Mouse (Mus musculus): ENCODE data around the gene Ctnnb1. TPM values are rescaled to one million over a fixed set of nuclear protein-coding genes. Genes with fewer than 3 reads are reported as not detected.

The Ctnnb1 gene
- total and polyA plus RNA-seq, 3 experiments, result 197 to 383 (median 290) TPM

DNA sequence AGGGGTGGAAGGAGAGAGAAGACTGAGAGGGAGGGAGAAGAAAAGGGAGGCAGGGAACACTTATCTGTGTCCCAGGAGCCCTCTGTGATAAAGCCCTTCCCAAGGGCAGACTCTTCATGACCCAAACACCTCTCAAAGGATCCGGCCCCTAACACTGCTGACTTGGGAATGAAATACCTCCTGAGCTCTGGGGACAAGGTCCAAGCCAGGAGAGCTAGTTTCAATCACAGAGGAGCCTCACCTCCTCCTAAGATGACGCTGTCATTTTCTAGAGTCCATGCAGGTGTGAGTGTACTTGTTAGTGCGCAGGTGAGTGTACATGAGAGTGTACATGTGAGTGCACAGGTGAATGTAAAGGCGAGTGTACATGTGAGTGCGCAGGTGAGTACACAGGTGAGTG is 56.0 kb downstream of the Ctnnb1 start:
- Histone ChIP-seq H3K27ac (ENCODE audit: insufficient read depth, low read depth) (no peak overlapping the region), H3K9ac (ENCODE audit: insufficient read depth, low read depth) (no peak overlapping the region), H3K4me3 (replicated peaks in 1 of 3; ENCODE audit: low read depth in 2 of 3, low read length in 2 of 3, poor library complexity in 1 of 3) (no peak overlapping the region), H3K4me1 (ENCODE audit: control insufficient read depth in 1 of 2, insufficient read depth in 2 of 2) (no peaks in the 10 kb centered on the region; a peak in 1 of 4 replicates), H3K4me2 (ENCODE audit: insufficient read depth, low read depth, poor library complexity, severe bottlenecking) (no peak overlapping the region), H3K9me3 (replicated peaks; ENCODE audit: low read length) (no peaks in the 10 kb centered on the region), H3K79me2 (replicated peaks; ENCODE audit: control insufficient read depth, extremely low read depth, insufficient read depth, poor library complexity, severe bottlenecking) (no peaks in the 10 kb centered on the region), H3K27me3 (replicated peaks) (no peaks in the 10 kb centered on the region), H3K36me3 (replicated peaks in 1 of 2; ENCODE audit: control insufficient read depth in 1 of 2, insufficient read depth in 1 of 2, low read length in 1 of 2) (peaks cover 0 to 6% of the 10 kb centered on the region in 2 experiments)
- no peak for TF ChIP-seq JUND (conservative IDR thresholded peaks at IDR 0.05; ENCODE audit: low read depth, low read length)
- no peak for TF ChIP-seq NRF1 (IDR thresholded peaks at IDR 0.05; ENCODE audit: low read depth, low read length)
- TF ChIP-seq RAD21 (IDR thresholded peaks at IDR 0.05; ENCODE audit: low read depth, low read length), result no peak
- TF ChIP-seq CHD1 (IDR thresholded peaks at IDR 0.05; ENCODE audit: low read depth, low read length), result no peak
- in situ Hi-C loops (cut with MboI; ENCODE audit: low pct_ligation_motif_present, low pct_unique_long_range_greater_than_20kb, low sequenced_read_pairs), result no loop called here
- no peak for DNase-seq (ENCODE audit: extremely low read depth)
- dilution Hi-C loops (cut with MboI; ENCODE audit: extremely low pct_ligation_motif_present, extremely low pct_unique_long_range_greater_than_20kb, low sequenced_read_pairs), result no loop called here

DNA sequence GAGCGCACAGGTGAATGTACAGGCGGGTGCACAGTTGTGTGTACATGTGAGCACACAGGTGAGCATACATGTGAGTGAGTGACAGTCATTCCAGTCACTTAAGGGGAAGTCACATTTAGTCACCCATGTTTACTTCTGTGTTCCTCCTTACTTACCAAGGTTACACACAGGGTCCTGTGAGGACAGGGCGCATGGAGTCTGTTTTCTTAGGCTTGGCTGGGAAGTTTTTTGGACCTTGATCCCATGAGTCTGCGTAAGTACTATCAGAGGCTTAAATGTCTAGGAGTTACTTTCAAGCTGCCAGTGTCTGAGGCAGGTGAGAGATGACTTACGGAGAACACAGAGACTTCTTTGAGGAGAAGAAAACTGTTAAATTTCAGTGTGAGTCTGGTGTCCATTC is 56.5 kb downstream of the Ctnnb1 start:
- no peak for DNase-seq (ENCODE audit: extremely low read depth)
- Histone ChIP-seq H3K27ac (ENCODE audit: insufficient read depth, low read depth) (no peak overlapping the region), H3K9ac (ENCODE audit: insufficient read depth, low read depth) (no peak overlapping the region), H3K79me2 (replicated peaks; ENCODE audit: control insufficient read depth, extremely low read depth, insufficient read depth, poor library complexity, severe bottlenecking) (no peaks in the 10 kb centered on the region), H3K4me2 (ENCODE audit: insufficient read depth, low read depth, poor library complexity, severe bottlenecking) (no peak overlapping the region), H3K9me3 (replicated peaks; ENCODE audit: low read length) (no peaks in the 10 kb centered on the region), H3K36me3 (replicated peaks in 1 of 2; ENCODE audit: control insufficient read depth in 1 of 2, insufficient read depth in 1 of 2, low read length in 1 of 2) (peaks cover 0 to 6% of the 10 kb centered on the region in 2 experiments), H3K4me1 (ENCODE audit: control insufficient read depth in 1 of 2, insufficient read depth in 2 of 2) (no peaks in the 10 kb centered on the region; a peak in 1 of 4 replicates), H3K4me3 (replicated peaks in 1 of 3; ENCODE audit: low read depth in 2 of 3, low read length in 2 of 3, poor library complexity in 1 of 3) (no peak overlapping the region), H3K27me3 (replicated peaks) (no peaks in the 10 kb centered on the region)
- dilution Hi-C loops (cut with MboI; ENCODE audit: extremely low pct_ligation_motif_present, extremely low pct_unique_long_range_greater_than_20kb, low sequenced_read_pairs) (no loop called here), in situ Hi-C loops (cut with MboI; ENCODE audit: low pct_ligation_motif_present, low pct_unique_long_range_greater_than_20kb, low sequenced_read_pairs) (no loop called here)
- TF ChIP-seq ZC3H11A (IDR thresholded peaks at IDR 0.05; ENCODE audit: low read depth, low read length), result no peak
- TF ChIP-seq ZMIZ1 (IDR thresholded peaks at IDR 0.05; ENCODE audit: low read depth, low read length), result no peak
- TF ChIP-seq CHD2 (IDR thresholded peaks at IDR 0.05; ENCODE audit: low read length), result no peak
- TF ChIP-seq MAFK (IDR thresholded peaks at IDR 0.05; ENCODE audit: insufficient replicate concordance, low read length), result no peak
- no peak for TF ChIP-seq CTCF (conservative IDR thresholded peaks at IDR 0.05 in 1 of 2, IDR thresholded peaks at IDR 0.05 in 1 of 2; ENCODE audit: low read depth in 2 of 2, low read length in 2 of 2)
- no peak for TF ChIP-seq NRF1 (IDR thresholded peaks at IDR 0.05; ENCODE audit: low read depth, low read length)
- TF ChIP-seq UBTF (IDR thresholded peaks at IDR 0.05; ENCODE audit: low read depth, low read length), result no peak
- TF ChIP-seq TCF12 (IDR thresholded peaks at IDR 0.05; ENCODE audit: low read depth, low read length), result no peak
- no peak for TF ChIP-seq ELF1 (IDR thresholded peaks at IDR 0.05; ENCODE audit: low read depth, low read length)
- TF ChIP-seq PAX5 (IDR thresholded peaks at IDR 0.05; ENCODE audit: low read length), result no peak
- TF ChIP-seq EP300 (IDR thresholded peaks at IDR 0.05; ENCODE audit: low read length), result no peak
- TF ChIP-seq MXI1 (IDR thresholded peaks at IDR 0.05; ENCODE audit: low read depth, low read length), result no peak

DNA sequence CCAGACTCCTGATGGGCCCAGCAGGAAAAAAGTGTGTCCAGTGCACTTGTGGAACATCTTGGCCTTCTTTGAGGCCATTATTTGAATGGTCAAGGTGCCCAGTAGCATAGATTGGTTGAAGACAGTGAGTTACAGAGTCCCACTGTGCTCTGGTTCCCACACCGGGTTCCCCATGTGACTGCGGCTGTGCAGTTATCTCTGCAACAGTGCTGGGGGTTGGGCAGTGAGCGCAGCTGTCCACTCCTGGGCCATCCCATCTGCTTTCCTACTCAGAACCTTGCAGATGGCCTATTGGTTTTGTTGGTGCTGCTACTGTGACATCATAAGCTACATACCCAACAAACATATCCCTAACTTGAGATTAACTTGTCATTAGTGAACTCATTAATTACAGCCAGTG is 57.2 kb downstream of the Ctnnb1 start:
- Histone ChIP-seq H3K9me3 (replicated peaks; ENCODE audit: low read length) (no peaks in the 10 kb centered on the region), H3K79me2 (replicated peaks; ENCODE audit: control insufficient read depth, extremely low read depth, insufficient read depth, poor library complexity, severe bottlenecking) (no peaks in the 10 kb centered on the region), H3K36me3 (replicated peaks in 1 of 2; ENCODE audit: control insufficient read depth in 1 of 2, insufficient read depth in 1 of 2, low read length in 1 of 2) (peaks cover 0 to 6% of the 10 kb centered on the region in 2 experiments), H3K4me2 (ENCODE audit: insufficient read depth, low read depth, poor library complexity, severe bottlenecking) (no peak overlapping the region), H3K4me1 (ENCODE audit: control insufficient read depth in 1 of 2, insufficient read depth in 2 of 2) (no peaks in the 10 kb centered on the region; a peak in 1 of 4 replicates), H3K27me3 (replicated peaks) (no peaks in the 10 kb centered on the region), H3K27ac (ENCODE audit: insufficient read depth, low read depth) (no peak overlapping the region), H3K9ac (ENCODE audit: insufficient read depth, low read depth) (no peak overlapping the region), H3K4me3 (replicated peaks in 1 of 3; ENCODE audit: low read depth in 2 of 3, low read length in 2 of 3, poor library complexity in 1 of 3) (no peak overlapping the region)
- TF ChIP-seq JUN (IDR thresholded peaks at IDR 0.05; ENCODE audit: insufficient read depth, low read depth, low read length), result no peak
- no peak for TF ChIP-seq CHD1 (IDR thresholded peaks at IDR 0.05; ENCODE audit: low read depth, low read length)
- no peak for TF ChIP-seq MEF2A (IDR thresholded peaks at IDR 0.05; ENCODE audit: borderline replicate concordance, low read depth, low read length)
- no peak for TF ChIP-seq RCOR1 (conservative IDR thresholded peaks at IDR 0.05; ENCODE audit: low read depth, low read length)
- no peak for TF ChIP-seq ETS1 (conservative IDR thresholded peaks at IDR 0.05; ENCODE audit: low read depth, low read length)
- no peak for TF ChIP-seq EP300 (IDR thresholded peaks at IDR 0.05; ENCODE audit: low read length)
- TF ChIP-seq POLR2A (IDR thresholded peaks at IDR 0.05; ENCODE audit: low read depth, low read length), result no peak
- TF ChIP-seq CTCF (conservative IDR thresholded peaks at IDR 0.05 in 1 of 2, IDR thresholded peaks at IDR 0.05 in 1 of 2; ENCODE audit: low read depth in 2 of 2, low read length in 2 of 2), result no peak
- no peak for TF ChIP-seq NELFE (IDR thresholded peaks at IDR 0.05; ENCODE audit: low read depth, low read length)
- no peak for DNase-seq (ENCODE audit: extremely low read depth)
- dilution Hi-C loops (cut with MboI; ENCODE audit: extremely low pct_ligation_motif_present, extremely low pct_unique_long_range_greater_than_20kb, low sequenced_read_pairs), result no loop called here
- in situ Hi-C loops (cut with MboI; ENCODE audit: low pct_ligation_motif_present, low pct_unique_long_range_greater_than_20kb, low sequenced_read_pairs), result no loop called here
